Mouse (Mus musculus): ENCODE measurements around the gene Mctp1. TPM values are rescaled to one million over a fixed set of nuclear protein-coding genes. Genes with fewer than 3 reads are reported as not detected.

The Mctp1 gene
- polyA plus RNA-seq, 1 experiment from 2014 or later, result 0.33 TPM

GRCm38 (mm10) chr13:76591189-76591588, 206.9 kb downstream of the Mctp1 start:
- Histone ChIP-seq H3K36me3 (ENCODE audit: insufficient read depth, low read length) (no peaks in the 10 kb centered on the region), H3K4me1 (replicated peaks; ENCODE audit: insufficient read depth, low read length) (no peaks in the 10 kb centered on the region), H3K4me3 (replicated peaks; ENCODE audit: low read depth, low read length) (no peak overlapping the region), H3K4me2 (ENCODE audit: low read length) (no peak overlapping the region), H3K9me3 (replicated peaks; ENCODE audit: low read length) (no peaks in the 10 kb centered on the region), H3K9ac (ENCODE audit: low read depth, low read length) (no peak overlapping the region), H3K27ac (no peak overlapping the region), H3K27me3 (ENCODE audit: insufficient read depth, low read length) (no peaks in the 10 kb centered on the region)
- TF ChIP-seq CTCF (IDR thresholded peaks at IDR 0.05; ENCODE audit: low read depth), result no peak
- ATAC-seq (replicated peaks; ENCODE audit: low FRiP score, low read depth), result no peak
- no peak for DNase-seq (ENCODE audit: low spot score)

GRCm38 (mm10) chr13:76591692-76592091, 207.4 kb downstream of the Mctp1 start:
- ATAC-seq (replicated peaks; ENCODE audit: low FRiP score, low read depth) (no peak), DNase-seq (ENCODE audit: low spot score) (no peak)
- TF ChIP-seq CTCF (IDR thresholded peaks at IDR 0.05; ENCODE audit: low read depth), result no peak
- Histone ChIP-seq H3K27me3 (ENCODE audit: insufficient read depth, low read length) (no peaks in the 10 kb centered on the region), H3K9me3 (replicated peaks; ENCODE audit: low read length) (no peaks in the 10 kb centered on the region), H3K9ac (ENCODE audit: low read depth, low read length) (no peak overlapping the region), H3K36me3 (ENCODE audit: insufficient read depth, low read length) (no peaks in the 10 kb centered on the region), H3K4me3 (replicated peaks; ENCODE audit: low read depth, low read length) (no peak overlapping the region), H3K4me1 (replicated peaks; ENCODE audit: insufficient read depth, low read length) (no peaks in the 10 kb centered on the region), H3K27ac (no peak overlapping the region), H3K4me2 (ENCODE audit: low read length) (no peak overlapping the region)
- WGBS, result 39% methylated on average over 1 of the region's 1 CpGs

- DNase-seq (ENCODE audit: low spot score) (no peak), ATAC-seq (replicated peaks; ENCODE audit: low FRiP score, low read depth) (no peak)
- Histone ChIP-seq H3K9me3 (replicated peaks; ENCODE audit: low read length) (no peaks in the 10 kb centered on the region), H3K36me3 (ENCODE audit: insufficient read depth, low read length) (no peaks in the 10 kb centered on the region), H3K9ac (ENCODE audit: low read depth, low read length) (no peak overlapping the region), H3K4me1 (replicated peaks; ENCODE audit: insufficient read depth, low read length) (no peaks in the 10 kb centered on the region), H3K4me2 (ENCODE audit: low read length) (no peak overlapping the region), H3K27ac (no peak overlapping the region), H3K27me3 (ENCODE audit: insufficient read depth, low read length) (no peaks in the 10 kb centered on the region), H3K4me3 (replicated peaks; ENCODE audit: low read depth, low read length) (no peak overlapping the region)
- no peak for TF ChIP-seq CTCF (IDR thresholded peaks at IDR 0.05; ENCODE audit: low read depth)
- 75% methylated on average over 2 of the region's 2 CpGs for WGBS
These were observed 208.6 kb downstream of the Mctp1 start for GRCm38 (mm10) chr13:76592908-76593307.

- no peak overlapping the region for H3K27ac ChIP-seq
- ATAC-seq (replicated peaks; ENCODE audit: low FRiP score, low read depth) (no peak), DNase-seq (ENCODE audit: low spot score) (no peak)
- H3K9me3 ChIP-seq (replicated peaks; ENCODE audit: low read length), result no peaks in the 10 kb centered on the region
- TF ChIP-seq CTCF (IDR thresholded peaks at IDR 0.05; ENCODE audit: low read depth), result no peak
- H3K4me1 ChIP-seq (replicated peaks; ENCODE audit: insufficient read depth, low read length), result no peaks in the 10 kb centered on the region
- no peak overlapping the region for H3K4me2 ChIP-seq (ENCODE audit: low read length)
- H3K27me3 ChIP-seq (ENCODE audit: insufficient read depth, low read length), result no peaks in the 10 kb centered on the region
- WGBS, result 67% methylated on average over 7 of the region's 7 CpGs
- H3K4me3 ChIP-seq (replicated peaks; ENCODE audit: low read depth, low read length), result no peak overlapping the region
- no peak overlapping the region for H3K9ac ChIP-seq (ENCODE audit: low read depth, low read length)
- H3K36me3 ChIP-seq (ENCODE audit: insufficient read depth, low read length), result no peaks in the 10 kb centered on the region
These were observed 212.7 kb downstream of the Mctp1 start for GRCm38 (mm10) chr13:76597005-76597404.

- ATAC-seq (replicated peaks; ENCODE audit: low FRiP score, low read depth), result no peak
- no peak overlapping the region for H3K9ac ChIP-seq (ENCODE audit: low read depth, low read length)
- H3K4me2 ChIP-seq (ENCODE audit: low read length), result no peak overlapping the region
- H3K4me3 ChIP-seq (replicated peaks; ENCODE audit: low read depth, low read length), result no peak overlapping the region
- TF ChIP-seq CTCF (IDR thresholded peaks at IDR 0.05; ENCODE audit: low read depth), result no peak
- no peaks in the 10 kb centered on the region for H3K36me3 ChIP-seq (ENCODE audit: insufficient read depth, low read length)
- no peak for DNase-seq (ENCODE audit: low spot score)
- H3K27ac ChIP-seq, result no peak overlapping the region
- H3K9me3 ChIP-seq (replicated peaks; ENCODE audit: low read length), result no peaks in the 10 kb centered on the region
- H3K4me1 ChIP-seq (replicated peaks; ENCODE audit: insufficient read depth, low read length), result no peaks in the 10 kb centered on the region
- H3K27me3 ChIP-seq (ENCODE audit: insufficient read depth, low read length), result no peaks in the 10 kb centered on the region
These were observed 225.1 kb downstream of the Mctp1 start for GRCm38 (mm10) chr13:76609425-76609824.

GRCm38 (mm10) chr13:76611499-76611898, 227.2 kb downstream of the Mctp1 start:
- TF ChIP-seq CTCF (IDR thresholded peaks at IDR 0.05; ENCODE audit: low read depth), result no peak
- no peak for ATAC-seq (replicated peaks; ENCODE audit: low FRiP score, low read depth)
- no peaks in the 10 kb centered on the region for H3K27me3 ChIP-seq (ENCODE audit: insufficient read depth, low read length)
- H3K4me3 ChIP-seq (replicated peaks; ENCODE audit: low read depth, low read length), result no peak overlapping the region
- H3K36me3 ChIP-seq (ENCODE audit: insufficient read depth, low read length), result no peaks in the 10 kb centered on the region
- 79% methylated on average over 2 of the region's 2 CpGs for WGBS
- no peaks in the 10 kb centered on the region for H3K9me3 ChIP-seq (replicated peaks; ENCODE audit: low read length)
- no peak for DNase-seq (ENCODE audit: low spot score)
- no peaks in the 10 kb centered on the region for H3K4me1 ChIP-seq (replicated peaks; ENCODE audit: insufficient read depth, low read length)
- H3K9ac ChIP-seq (ENCODE audit: low read depth, low read length), result no peak overlapping the region
- H3K4me2 ChIP-seq (ENCODE audit: low read length), result no peak overlapping the region
- no peak overlapping the region for H3K27ac ChIP-seq

- no peak for TF ChIP-seq CTCF (IDR thresholded peaks at IDR 0.05; ENCODE audit: low read depth)
- no peak for DNase-seq (ENCODE audit: low spot score)
- Histone ChIP-seq H3K27ac (no peak overlapping the region), H3K9me3 (replicated peaks; ENCODE audit: low read length) (no peaks in the 10 kb centered on the region), H3K9ac (ENCODE audit: low read depth, low read length) (no peak overlapping the region), H3K4me3 (replicated peaks; ENCODE audit: low read depth, low read length) (no peak overlapping the region), H3K27me3 (ENCODE audit: insufficient read depth, low read length) (no peaks in the 10 kb centered on the region), H3K4me2 (ENCODE audit: low read length) (no peak overlapping the region), H3K36me3 (ENCODE audit: insufficient read depth, low read length) (no peaks in the 10 kb centered on the region), H3K4me1 (replicated peaks; ENCODE audit: insufficient read depth, low read length) (no peaks in the 10 kb centered on the region)
- no peak for ATAC-seq (replicated peaks; ENCODE audit: low FRiP score, low read depth)
These were observed 235.8 kb downstream of the Mctp1 start for GRCm38 (mm10) chr13:76620111-76620510.
